Mouse (Mus musculus) embryonic facial prominence, embryonic 12.5 days (tissue): ENCODE results near the gene Acss3. TPM values are rescaled to one million over a fixed set of nuclear protein-coding genes. Genes with fewer than 3 reads are reported as not detected.

Source experiments
- ATAC-seq: fragments of 200-750 bp; cut with Nextera tagmentation; 2 replicates; pipeline ENCODE4 v1.8.0; 2017; ENCODE audit not compliant: insufficient number of reproducible peaks, insufficient read depth, low FRiP score, low TSS enrichment
- H3K27ac ChIP-seq: fragments of 300-500 bp; sonication (generic); 2 replicates; pipeline ENCODE4 v1.5.1; 2016; ENCODE audit warnings: mild to moderate bottlenecking
- H3K27me3 ChIP-seq: fragments of 300-500 bp; sonication (generic); 2 replicates; pipeline ENCODE4 v1.6.1; 2016; ENCODE audit warnings: mild to moderate bottlenecking, moderate library complexity
- H3K36me3 ChIP-seq: fragments of 300-500 bp; sonication (generic); 2 replicates; pipeline ENCODE4 v1.6.1; 2016; ENCODE audit warnings: mild to moderate bottlenecking
- H3K4me1 ChIP-seq: fragments of 300-500 bp; sonication (generic); 2 replicates; pipeline ENCODE4 v1.6.1; 2016
- H3K4me2 ChIP-seq: fragments of 300-500 bp; sonication (generic); replicated peaks from 2 replicates; pipeline ENCODE4 v1.6.1; 2016; ENCODE audit warnings: mild to moderate bottlenecking, moderate library complexity
- H3K4me3 ChIP-seq: fragments of 300-500 bp; sonication (generic); 2 replicates; pipeline ENCODE4 v1.5.1; 2016; ENCODE audit warnings: mild to moderate bottlenecking
- H3K9ac ChIP-seq: fragments of 300-500 bp; sonication (generic); 2 replicates; pipeline ENCODE4 v1.6.1; 2016; ENCODE audit warnings: mild to moderate bottlenecking, moderate library complexity
- H3K9me3 ChIP-seq: fragments of 300-500 bp; sonication (generic); 2 replicates; pipeline ENCODE4 v1.6.1; 2016; ENCODE audit warnings: mild to moderate bottlenecking, moderate library complexity
- WGBS: fragments of 180-500 bp; shearing (Covaris S2); methylation state at CpG from one replicate; pipeline ENCODE4 v1.1.7; 2016; 5-methylcytosine and 5-hydroxymethylcytosine counted together
- polyA plus RNA-seq: library from polyadenylated mRNA; unstranded; fragments of >200 nt; fragmentation: Nextera tagmentation; extraction: Ambion mirVana; gene quantifications from 2 replicates; pipeline ENCODE4 v1.2.1, GENCODE M21; 2016

Acss3 gene
- polyA plus RNA-seq, 1 experiment from 2014 or later: 7.4 TPM

- no peaks in the 10 kb centered on the region for H3K4me1 ChIP-seq
- H3K36me3 ChIP-seq: no peaks in the 10 kb centered on the region
- H3K27ac ChIP-seq: no peak overlapping the region
- H3K9me3 ChIP-seq: no peaks in the 10 kb centered on the region
- H3K9ac ChIP-seq: no peak overlapping the region
- ATAC-seq: no peak
- H3K27me3 ChIP-seq: no peaks in the 10 kb centered on the region
- no peak overlapping the region for H3K4me2 ChIP-seq
- no peak overlapping the region for H3K4me3 ChIP-seq
These were observed 209.2 kb downstream of the Acss3 start for GRCm38 (mm10) chr10:106914275-106914674.

GRCm38 (mm10) chr10:106913032-106913431 is 210.4 kb downstream of the Acss3 start:
- H3K4me1 ChIP-seq: no peaks in the 10 kb centered on the region
- 37% methylated on average over 2 of the region's 2 CpGs for WGBS
- no peak overlapping the region for H3K27ac ChIP-seq
- no peaks in the 10 kb centered on the region for H3K9me3 ChIP-seq
- H3K4me2 ChIP-seq: no peak overlapping the region
- H3K4me3 ChIP-seq: no peak overlapping the region
- ATAC-seq: no peak
- H3K36me3 ChIP-seq: no peaks in the 10 kb centered on the region
- no peaks in the 10 kb centered on the region for H3K27me3 ChIP-seq
- H3K9ac ChIP-seq: no peak overlapping the region

- H3K4me1 ChIP-seq: no peaks in the 10 kb centered on the region
- no peak overlapping the region for H3K4me3 ChIP-seq
- no peaks in the 10 kb centered on the region for H3K9me3 ChIP-seq
- H3K4me2 ChIP-seq: no peak overlapping the region
- ATAC-seq: no peak
- H3K36me3 ChIP-seq: no peaks in the 10 kb centered on the region
- 71% methylated on average over 3 of the region's 3 CpGs for WGBS
- H3K27ac ChIP-seq: no peak overlapping the region
- H3K9ac ChIP-seq: no peak overlapping the region
- H3K27me3 ChIP-seq: no peaks in the 10 kb centered on the region
These were observed 213.4 kb downstream of the Acss3 start for GRCm38 (mm10) chr10:106910108-106910507.

- 51% methylated on average over 13 of the region's 13 CpGs for WGBS
- Histone ChIP-seq H3K4me1 (no peaks in the 10 kb centered on the region), H3K4me3 (no peak overlapping the region), H3K4me2 (no peak overlapping the region), H3K27ac (no peak overlapping the region), H3K27me3 (no peaks in the 10 kb centered on the region), H3K9me3 (no peaks in the 10 kb centered on the region), H3K36me3 (no peaks in the 10 kb centered on the region), H3K9ac (no peak overlapping the region)
- no peak for ATAC-seq
These were observed 227.1 kb downstream of the Acss3 start for GRCm38 (mm10) chr10:106896351-106896750.

Other genes with a start within 250 kb of the Acss3 start
- gene Lin7a, start 148.0 kb upstream of the Acss3 start, polyA plus RNA-seq: 8.2 and 9.9 TPM in 2 replicates